Mouse (Mus musculus): ENCODE measurements around the gene Pom121l2.

Gene Pom121l2

GRCm38 (mm10) chr13:21993957-21994738 lies 13.2 kb downstream of the Pom121l2 start:
- DNase-seq (ENCODE audit: low read depth, low spot score), result peak; percentile 88

GRCm38 (mm10) chr13:21994896-21995295 lies 13.9 kb downstream of the Pom121l2 start:
- no peak for DNase-seq (ENCODE audit: low read depth, low spot score)

GRCm38 (mm10) chr13:21995331-21995914 lies 14.4 kb downstream of the Pom121l2 start:
- DNase-seq (ENCODE audit: low read depth, low spot score), result peak; percentile 71

GRCm38 (mm10) chr13:21996101-21996839 lies 15.3 kb downstream of the Pom121l2 start:
- DNase-seq (ENCODE audit: low read depth, low spot score), result peak; percentile 72

- no peak for DNase-seq (ENCODE audit: low read depth, low spot score)
These were observed 15.8 kb downstream of the Pom121l2 start for GRCm38 (mm10) chr13:21996840-21997185.

- DNase-seq (ENCODE audit: low read depth, low spot score), result no peak
These were observed 16.3 kb downstream of the Pom121l2 start for GRCm38 (mm10) chr13:21997201-21997820.

- DNase-seq (ENCODE audit: low read depth, low spot score), result no peak
These were observed 16.8 kb downstream of the Pom121l2 start for GRCm38 (mm10) chr13:21997821-21998220.

- DNase-seq (ENCODE audit: low read depth, low spot score), result no peak
These were observed 17.4 kb downstream of the Pom121l2 start for GRCm38 (mm10) chr13:21998412-21998811.

GRCm38 (mm10) chr13:21999147-21999546 lies 18.2 kb downstream of the Pom121l2 start:
- no peak for DNase-seq (ENCODE audit: low read depth, low spot score)

GRCm38 (mm10) chr13:22001346-22001745 lies 20.4 kb downstream of the Pom121l2 start:
- no peak for DNase-seq (ENCODE audit: low read depth, low spot score)

GRCm38 (mm10) chr13:22001823-22002222 lies 20.8 kb downstream of the Pom121l2 start:
- no peak for DNase-seq (ENCODE audit: low read depth, low spot score)

GRCm38 (mm10) chr13:22005605-22006333 lies 24.8 kb downstream of the Pom121l2 start:
- peak; percentile 51 for DNase-seq (ENCODE audit: low read depth, low spot score)

GRCm38 (mm10) chr13:22006334-22007120 lies 25.5 kb downstream of the Pom121l2 start:
- DNase-seq (ENCODE audit: low read depth, low spot score), result peak; percentile 75

- no peak for DNase-seq (ENCODE audit: low read depth, low spot score)
These were observed 26.1 kb downstream of the Pom121l2 start for GRCm38 (mm10) chr13:22007121-22007510.

- DNase-seq (ENCODE audit: low read depth, low spot score), result no peak
These were observed 26.9 kb downstream of the Pom121l2 start for GRCm38 (mm10) chr13:22007872-22008271.

- no peak for DNase-seq (ENCODE audit: low read depth, low spot score)
These were observed 27.7 kb downstream of the Pom121l2 start for GRCm38 (mm10) chr13:22008707-22009106.

GRCm38 (mm10) chr13:22009642-22010041 lies 28.6 kb downstream of the Pom121l2 start, which contains the start of gene Prss16:
Gene Prss16, minus strand, starts transcription at chr13:22009742.
- no peak for DNase-seq (ENCODE audit: low read depth, low spot score)

GRCm38 (mm10) chr13:22013716-22014115 lies 32.7 kb downstream of the Pom121l2 start:
- DNase-seq (ENCODE audit: low read depth, low spot score), result no peak

GRCm38 (mm10) chr13:22014411-22014845 lies 33.4 kb downstream of the Pom121l2 start:
- DNase-seq (ENCODE audit: low read depth, low spot score), result no peak
